Mouse (Mus musculus) intestine, embryonic 15.5 days (tissue): ENCODE data around the gene Lrrc8d. TPM values are rescaled to one million over a fixed set of nuclear protein-coding genes. Genes with fewer than 3 reads are reported as not detected.

Source experiments
- ATAC-seq: fragments of 200-750 bp; cut with Nextera tagmentation; 2 replicates; pipeline ENCODE4 v1.8.0; 2017; ENCODE audit warnings: moderate TSS enrichment, moderate library complexity
- H3K27ac ChIP-seq: fragments of 300-500 bp; sonication (generic); 2 replicates; pipeline ENCODE4 v1.5.1; 2015; ENCODE audit warnings: mild to moderate bottlenecking, inconsistent platforms
- H3K27me3 ChIP-seq: fragments of 300-500 bp; sonication (generic); replicated peaks from 2 replicates; pipeline ENCODE4 v1.6.1; 2015; ENCODE audit warnings: inconsistent platforms
- H3K36me3 ChIP-seq: fragments of 300-500 bp; sonication (generic); 2 replicates; pipeline ENCODE4 v1.6.1; 2015; ENCODE audit warnings: inconsistent platforms
- H3K4me1 ChIP-seq: fragments of 300-500 bp; sonication (generic); replicated peaks from 2 replicates; pipeline ENCODE4 v1.6.1; 2015; ENCODE audit warnings: inconsistent platforms
- H3K4me2 ChIP-seq: fragments of 300-500 bp; sonication (generic); replicated peaks from 2 replicates; pipeline ENCODE4 v1.6.1; 2015; ENCODE audit warnings: mild to moderate bottlenecking, inconsistent platforms
- H3K4me3 ChIP-seq: fragments of 300-500 bp; sonication (generic); replicated peaks from 2 replicates; pipeline ENCODE4 v1.5.1; 2015; ENCODE audit warnings: inconsistent platforms
- H3K9ac ChIP-seq: fragments of 300-500 bp; sonication (generic); 2 replicates; pipeline ENCODE4 v1.6.1; 2015; ENCODE audit warnings: inconsistent platforms
- H3K9me3 ChIP-seq: fragments of 300-500 bp; sonication (generic); 2 replicates; pipeline ENCODE4 v1.6.1; 2016; ENCODE audit warnings: inconsistent platforms
- WGBS: fragments of 180-500 bp; shearing (Covaris S2); methylation state at CpG from one replicate; pipeline ENCODE4 v1.1.7; 2015; 5-methylcytosine and 5-hydroxymethylcytosine counted together
- polyA plus RNA-seq: library from polyadenylated mRNA; unstranded; fragments of >200 nt; fragmentation: Nextera tagmentation; extraction: Ambion mirVana; gene quantifications from 2 replicates; pipeline ENCODE4 v1.2.1, GENCODE M21; 2015

Gene Lrrc8d
- polyA plus RNA-seq, 1 experiment from 2014 or later = 16.2 TPM

DNA sequence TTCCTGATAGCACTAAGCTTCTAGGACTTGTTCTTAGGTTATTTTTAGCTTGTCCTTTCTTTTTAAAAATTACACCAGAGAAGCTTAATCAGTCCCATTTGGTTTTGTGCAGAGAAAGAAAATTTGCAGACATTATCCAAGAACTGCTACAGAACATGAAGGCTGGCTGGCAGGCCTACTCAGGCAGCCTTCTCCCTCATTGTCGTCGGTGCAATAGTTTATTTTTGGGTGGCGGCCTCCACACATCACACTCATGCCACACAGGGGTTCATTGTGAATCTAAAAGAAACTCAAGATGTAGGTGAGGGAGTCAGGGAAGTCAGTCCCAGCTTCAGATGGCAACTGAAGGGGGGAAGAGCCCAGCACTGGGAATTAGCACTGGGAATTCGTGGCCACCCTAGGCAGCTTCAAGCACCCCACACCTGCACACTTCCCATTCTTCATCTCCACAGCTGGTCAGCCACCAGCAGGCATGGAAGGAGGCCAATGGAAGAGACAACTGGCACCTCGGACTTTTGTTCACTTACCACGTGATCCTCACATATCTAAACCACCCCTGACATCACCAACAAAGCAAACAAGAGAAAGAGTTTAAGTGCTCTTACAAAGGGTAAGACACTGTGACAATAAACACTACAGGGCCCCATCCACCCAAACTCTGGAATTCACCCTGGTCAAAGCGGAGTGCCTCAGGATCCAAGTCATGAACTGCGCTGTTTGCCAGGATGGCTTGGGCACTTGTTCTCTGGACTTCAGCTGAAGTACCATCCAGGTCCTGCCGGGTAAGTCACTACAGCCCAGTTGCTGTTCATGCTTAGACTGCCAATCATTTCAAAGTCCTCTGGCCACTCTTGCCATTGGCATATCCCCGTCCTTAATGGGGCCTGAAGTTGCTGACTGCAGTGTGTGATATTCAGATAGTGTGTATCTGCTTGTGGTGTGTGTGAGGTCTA lies 9.0 kb upstream of the Lrrc8d start:
- 61% methylated on average over 10 of the region's 10 CpGs for WGBS
- no peak overlapping the region for H3K9ac ChIP-seq
- no peaks in the 10 kb centered on the region for H3K9me3 ChIP-seq
- no peak; the same call in 1 of the 2 replicates for ATAC-seq
- no peaks in the 10 kb centered on the region for H3K36me3 ChIP-seq
- no peak overlapping the region for H3K4me3 ChIP-seq
- H3K27ac ChIP-seq = no peak overlapping the region
- H3K4me1 ChIP-seq = no peaks in the 10 kb centered on the region
- H3K27me3 ChIP-seq = no peaks in the 10 kb centered on the region
- H3K4me2 ChIP-seq = no peak overlapping the region

- Histone ChIP-seq H3K9me3 (no peaks in the 10 kb centered on the region), H3K36me3 (no peaks in the 10 kb centered on the region), H3K4me3 (no peak overlapping the region), H3K4me2 (no peak overlapping the region), H3K4me1 (no peaks in the 10 kb centered on the region), H3K9ac (no peak overlapping the region), H3K27ac (no peak overlapping the region), H3K27me3 (no peaks in the 10 kb centered on the region)
- ATAC-seq = no peak
- 84% methylated on average over 7 of the region's 7 CpGs for WGBS
These were observed 8.1 kb upstream of the Lrrc8d start for GRCm38 (mm10) chr5:105691645-105692044.

DNA sequence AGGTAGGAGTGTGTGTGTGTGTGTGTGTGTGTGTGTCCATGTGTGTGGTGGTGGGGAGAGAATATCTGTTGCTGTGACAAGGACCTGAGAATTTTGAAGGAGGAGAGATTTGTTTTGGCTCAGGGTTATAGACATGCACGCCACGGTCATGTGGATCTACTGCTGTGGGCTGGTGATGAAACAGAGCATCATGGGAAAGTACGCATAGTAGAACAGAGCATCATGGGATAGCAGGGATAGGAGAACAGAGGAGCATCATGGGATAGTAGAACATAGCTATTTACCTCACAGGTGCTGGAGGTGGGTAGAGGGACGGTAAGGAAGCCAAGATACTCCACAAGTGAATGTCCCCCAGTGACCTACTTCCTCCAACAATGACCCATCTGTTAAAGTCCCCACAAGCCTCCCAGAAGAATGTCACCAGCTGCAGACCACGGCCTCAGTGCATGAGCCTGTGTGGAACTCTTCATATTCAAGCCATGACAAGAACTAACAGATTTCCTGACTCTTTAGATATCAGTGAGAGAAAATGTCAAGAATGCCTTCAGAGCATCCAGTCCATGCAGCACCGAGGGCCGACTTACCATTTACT lies 5.3 kb upstream of the Lrrc8d start:
- no peaks in the 10 kb centered on the region for H3K9me3 ChIP-seq
- no peak overlapping the region for H3K27ac ChIP-seq
- H3K36me3 ChIP-seq = no peaks in the 10 kb centered on the region
- no peak overlapping the region for H3K4me2 ChIP-seq
- H3K4me3 ChIP-seq = no peak overlapping the region
- H3K27me3 ChIP-seq = 0 out of 2 replicates have a peak, but pooled peaks cover under 1% of the 10 kb centered on the region
- 74% methylated on average over 7 of the region's 7 CpGs for WGBS
- H3K4me1 ChIP-seq = no peaks in the 10 kb centered on the region
- ATAC-seq = no peak
- no peak overlapping the region for H3K9ac ChIP-seq

GRCm38 (mm10) chr5:105696049-105696448 lies 3.7 kb upstream of the Lrrc8d start:
- Histone ChIP-seq H3K27me3 (0 out of 2 replicates have a peak, but pooled peaks cover 2% of the 10 kb centered on the region), H3K4me3 (no peak overlapping the region), H3K27ac (no peak overlapping the region), H3K9ac (no peak overlapping the region), H3K36me3 (no peaks in the 10 kb centered on the region), H3K4me2 (no peak overlapping the region), H3K9me3 (no peaks in the 10 kb centered on the region), H3K4me1 (no peaks in the 10 kb centered on the region)
- WGBS = 83% methylated on average over 6 of the region's 6 CpGs
- no peak for ATAC-seq

GRCm38 (mm10) chr5:105697886-105698285 lies 1.9 kb upstream of the Lrrc8d start:
- Histone ChIP-seq H3K36me3 (no peaks in the 10 kb centered on the region), H3K4me2 (no peak overlapping the region), H3K4me3 (no peak overlapping the region), H3K4me1 (0 out of 2 replicates have a peak, but pooled peaks cover 2% of the 10 kb centered on the region), H3K27me3 (0 out of 2 replicates have a peak, but pooled peaks cover 2% of the 10 kb centered on the region), H3K9me3 (no peaks in the 10 kb centered on the region), H3K27ac (no peak overlapping the region), H3K9ac (no peak overlapping the region)
- ATAC-seq = no peak
- 83% methylated on average over 3 of the region's 3 CpGs for WGBS

DNA sequence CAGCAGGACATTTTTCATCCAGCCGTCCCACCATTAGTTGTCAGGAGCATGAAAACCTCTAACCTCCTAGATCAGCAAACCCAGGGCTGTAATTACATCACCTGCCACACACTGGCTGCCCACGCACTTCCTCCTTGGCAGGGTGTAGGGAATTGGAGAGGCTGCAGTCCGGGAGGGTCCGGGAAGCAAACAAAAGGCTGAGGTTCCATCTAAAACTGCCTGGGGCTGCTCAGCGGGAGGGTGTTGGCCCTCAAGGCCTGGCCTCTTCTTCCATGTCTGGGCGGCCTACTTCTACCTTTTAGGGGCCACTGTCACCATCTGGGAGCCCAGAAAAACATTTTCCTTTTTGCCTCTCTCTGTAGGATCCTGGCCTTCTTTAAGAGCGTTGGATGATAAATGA lies 1.1 kb upstream of the Lrrc8d start:
- ATAC-seq = no peak
- H3K4me3 ChIP-seq = 0 out of 2 replicates have a peak overlapping the region, but pooled peaks have one; percentile 73

DNA sequence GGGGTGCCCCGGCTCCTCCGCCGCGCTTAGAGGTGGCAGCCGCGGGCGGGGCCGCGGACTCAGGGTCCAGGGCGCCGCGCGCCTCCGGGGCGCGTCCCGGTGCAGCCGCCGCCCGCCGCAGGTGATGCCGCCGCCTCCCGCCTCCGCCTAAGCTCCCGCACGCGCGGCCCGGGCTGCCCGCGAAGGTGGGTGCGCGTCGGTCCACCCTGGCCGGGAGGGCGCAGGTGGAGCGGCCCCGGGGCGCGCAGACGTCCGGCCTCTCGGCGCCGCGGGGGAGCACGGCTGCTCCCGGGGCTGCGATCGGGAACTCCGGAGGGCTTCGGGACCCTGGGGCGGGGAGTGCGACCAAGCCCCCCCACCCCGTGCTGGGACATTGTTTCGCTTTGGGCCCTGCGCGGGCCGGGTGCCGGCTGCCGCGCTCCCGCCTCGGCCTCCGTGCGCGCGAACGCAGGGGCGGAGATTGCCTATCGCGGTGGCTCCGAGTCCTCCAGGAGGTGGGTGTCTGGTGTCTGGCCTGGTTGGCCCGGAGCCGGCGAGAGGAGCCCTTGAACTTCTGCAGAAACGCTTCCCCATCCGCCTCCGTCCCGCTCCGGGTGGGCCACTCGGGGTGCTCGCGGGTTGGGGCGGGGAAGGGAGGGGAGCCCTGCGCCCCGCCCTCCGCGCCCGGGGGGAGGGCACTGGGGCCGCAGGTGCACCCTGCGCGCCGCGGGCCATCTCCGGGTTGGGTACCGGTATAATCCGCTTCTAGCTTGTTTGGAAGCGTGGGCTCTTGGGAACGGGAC lies 492 bp downstream of the Lrrc8d start:
- H3K36me3 ChIP-seq = no peaks in the 10 kb centered on the region
- peak; percentile 81 for ATAC-seq
- peaks cover 20% of the 10 kb centered on the region; the same call in 1 of the 2 replicates for H3K4me1 ChIP-seq
- H3K4me2 ChIP-seq = peak overlapping the region; percentile 92
- peak overlapping the region; percentile 87 for H3K9ac ChIP-seq
- H3K4me3 ChIP-seq = peak overlapping the region; percentile 73
- H3K27ac ChIP-seq = peak overlapping the region; percentile 94
- H3K9me3 ChIP-seq = no peaks in the 10 kb centered on the region
- under 1% methylated on average over 99 of the region's 101 CpGs for WGBS
- H3K27me3 ChIP-seq = 0 out of 2 replicates have a peak, but pooled peaks cover 2% of the 10 kb centered on the region

More for the DNA sequence above, 1.1 kb upstream of the Lrrc8d start:
- Histone ChIP-seq H3K9ac (no peak overlapping the region), H3K27ac (peak overlapping the region; percentile 30; the same call in 1 of the 2 replicates), H3K9me3 (no peaks in the 10 kb centered on the region), H3K4me2 (peak overlapping the region; percentile 92), H3K4me1 (0 out of 2 replicates have a peak, but pooled peaks cover 9% of the 10 kb centered on the region), H3K36me3 (no peaks in the 10 kb centered on the region), H3K27me3 (0 out of 2 replicates have a peak, but pooled peaks cover 2% of the 10 kb centered on the region)
- WGBS = 27% methylated on average over 7 of the region's 7 CpGs

- Histone ChIP-seq H3K9me3 (no peaks in the 10 kb centered on the region), H3K36me3 (no peaks in the 10 kb centered on the region), H3K4me1 (peaks cover 20% of the 10 kb centered on the region; the same call in 1 of the 2 replicates), H3K27ac (no peak overlapping the region), H3K4me3 (peak overlapping the region; percentile 73), H3K4me2 (peak overlapping the region; percentile 92), H3K27me3 (0 out of 2 replicates have a peak, but pooled peaks cover 2% of the 10 kb centered on the region), H3K9ac (peak overlapping the region; percentile 87; the same call in 1 of the 2 replicates)
- WGBS = 57% methylated on average over 9 of the region's 9 CpGs
- ATAC-seq = no peak
These were observed 1.6 kb downstream of the Lrrc8d start for GRCm38 (mm10) chr5:105701326-105701725.

DNA sequence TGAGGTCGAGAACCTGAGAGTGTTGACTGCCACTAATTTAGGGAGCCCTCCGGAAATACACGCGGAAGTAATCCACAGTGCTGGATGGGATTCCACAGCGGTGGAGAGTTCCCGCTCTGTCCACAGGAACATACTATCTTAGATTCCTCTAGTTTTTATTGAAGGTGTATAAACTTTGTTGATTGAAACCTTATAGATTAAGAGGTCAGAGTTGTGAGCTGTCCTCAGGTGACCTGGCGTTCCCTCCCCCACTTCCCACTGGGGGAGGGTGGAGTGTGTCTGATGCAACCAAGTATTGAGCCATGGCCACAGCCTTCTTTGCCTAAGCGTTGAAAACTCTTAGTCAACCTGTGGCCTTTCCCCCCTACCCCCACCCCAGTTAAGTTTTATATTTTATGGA lies 2.1 kb downstream of the Lrrc8d start:
- ATAC-seq = no peak
- Histone ChIP-seq H3K9ac (no peak overlapping the region), H3K27me3 (0 out of 2 replicates have a peak, but pooled peaks cover 2% of the 10 kb centered on the region), H3K4me2 (peak overlapping the region; percentile 92; the same call in 1 of the 2 replicates), H3K27ac (no peak overlapping the region), H3K36me3 (no peaks in the 10 kb centered on the region), H3K9me3 (no peaks in the 10 kb centered on the region), H3K4me3 (no peak overlapping the region), H3K4me1 (peaks cover 20% of the 10 kb centered on the region; the same call in 1 of the 2 replicates)
- 69% methylated on average over 8 of the region's 8 CpGs for whole genome bisulfite sequencing

DNA sequence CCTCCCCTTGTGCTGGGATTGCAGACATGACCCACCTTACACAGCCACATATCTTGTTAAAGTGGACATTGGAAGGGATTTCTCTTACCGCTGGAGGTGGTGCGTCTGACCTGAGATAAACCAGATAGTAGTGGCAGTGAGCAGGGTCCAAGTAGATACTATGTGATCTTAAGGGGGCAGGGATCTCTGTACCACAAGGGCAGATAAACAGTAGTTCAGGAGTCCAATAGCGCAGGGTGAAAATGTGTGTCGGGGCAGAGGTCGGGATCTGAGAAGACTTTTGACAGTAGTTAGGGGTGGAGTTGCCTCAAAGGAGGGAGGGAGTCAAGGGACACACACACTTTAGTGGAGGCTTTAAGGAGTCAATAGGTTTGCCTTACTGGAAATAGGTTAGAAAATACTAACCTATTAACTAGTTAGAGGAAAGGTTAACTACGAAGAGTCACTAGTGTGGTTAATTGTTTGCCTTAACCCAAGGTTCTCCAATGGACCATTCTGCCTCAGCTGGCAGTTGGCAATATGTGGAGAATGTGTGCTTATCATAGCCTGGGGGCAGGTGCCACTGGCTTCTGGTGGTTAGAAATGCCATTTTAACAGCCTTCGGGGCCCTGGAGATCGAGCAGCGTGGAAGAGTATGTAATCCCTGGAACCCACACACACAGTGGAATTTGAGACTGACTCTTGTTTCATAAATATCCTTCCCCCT lies 3.0 kb downstream of the Lrrc8d start:
- Histone ChIP-seq H3K4me3 (no peak overlapping the region), H3K36me3 (no peaks in the 10 kb centered on the region), H3K4me2 (peak overlapping the region; percentile 24; the same call in 1 of the 2 replicates), H3K27me3 (0 out of 2 replicates have a peak, but pooled peaks cover 2% of the 10 kb centered on the region), H3K27ac (peak overlapping the region; percentile 54; the same call in 1 of the 2 replicates), H3K4me1 (peaks cover 20% of the 10 kb centered on the region; the same call in 1 of the 2 replicates), H3K9ac (no peak overlapping the region), H3K9me3 (no peaks in the 10 kb centered on the region)
- 67% methylated on average over 9 of the region's 9 CpGs for WGBS
- peak; percentile 32 for ATAC-seq

GRCm38 (mm10) chr5:105703286-105703655 lies 3.5 kb downstream of the Lrrc8d start:
- Histone ChIP-seq H3K4me3 (no peak overlapping the region), H3K36me3 (no peaks in the 10 kb centered on the region), H3K4me1 (peaks cover 20% of the 10 kb centered on the region; the same call in 1 of the 2 replicates), H3K27ac (0 out of 2 replicates have a peak overlapping the region, but pooled peaks have one; percentile 54), H3K9me3 (no peaks in the 10 kb centered on the region), H3K27me3 (0 out of 2 replicates have a peak, but pooled peaks cover 2% of the 10 kb centered on the region), H3K9ac (no peak overlapping the region), H3K4me2 (peak overlapping the region; percentile 24; the same call in 1 of the 2 replicates)
- ATAC-seq = no peak
- 74% methylated on average over 11 of the region's 11 CpGs for WGBS
